Mouse (Mus musculus) erythroblast, embryonic 14.5 days (primary cell): ENCODE data around the gene Rab28.

ENCODE experiments used
- GATA1 ChIP-seq: IDR thresholded peaks from 2 replicates; pipeline ENCODE4 v1.6.1; 2012; ENCODE audit warnings: low read length, inconsistent platforms, mixed read lengths
- TAL1 ChIP-seq: IDR thresholded peaks from 3 replicates; pipeline ENCODE4 v1.6.1; 2012; ENCODE audit warnings: low read length, inconsistent platforms, mixed read lengths

DNA sequence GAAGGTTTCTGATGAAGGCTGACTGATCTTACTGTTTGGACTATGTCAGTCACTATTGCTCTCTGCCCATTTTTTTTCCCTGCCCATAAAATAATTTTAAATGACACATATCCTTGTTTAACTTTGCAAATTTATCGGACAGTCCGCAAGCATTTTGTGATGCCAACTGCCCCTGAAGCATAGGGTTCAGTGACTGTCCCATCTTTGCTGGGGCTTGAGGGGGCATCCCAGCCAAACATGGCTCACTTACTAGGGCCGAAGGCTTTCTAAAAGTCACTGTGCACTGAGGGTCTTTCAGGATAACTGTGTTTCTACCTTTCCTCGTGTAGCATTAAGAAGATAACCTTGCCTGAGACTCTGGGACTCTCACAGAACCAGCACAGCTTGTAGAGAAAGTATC is 44.8 kb upstream of the Rab28 start:
- TF ChIP-seq GATA1 = no peak
- TF ChIP-seq TAL1 = no peak
